Mouse (Mus musculus) midbrain, embryonic 15.5 days (tissue): ENCODE data around the gene Senp7. TPM values are rescaled to one million over a fixed set of nuclear protein-coding genes. Genes with fewer than 3 reads are reported as not detected.

Source experiments
- ATAC-seq: fragments of 200-750 bp; cut with Nextera tagmentation; replicated peaks from 2 replicates; pipeline ENCODE4 v1.8.0; 2017; ENCODE audit warnings: moderate TSS enrichment
- H3K27ac ChIP-seq: fragments of 300-500 bp; sonication (generic); 2 replicates; pipeline ENCODE4 v1.5.1; 2015; ENCODE audit warnings: mild to moderate bottlenecking, inconsistent platforms
- H3K27me3 ChIP-seq: fragments of 300-500 bp; sonication (generic); replicated peaks from 2 replicates; pipeline ENCODE4 v1.6.1; 2015; ENCODE audit warnings: inconsistent platforms
- H3K36me3 ChIP-seq: fragments of 300-500 bp; sonication (generic); replicated peaks from 2 replicates; pipeline ENCODE4 v1.6.1; 2015; ENCODE audit warnings: inconsistent platforms
- H3K4me1 ChIP-seq: fragments of 300-500 bp; sonication (generic); 2 replicates; pipeline ENCODE4 v1.6.1; 2015; ENCODE audit warnings: inconsistent platforms
- H3K4me2 ChIP-seq: fragments of 300-500 bp; sonication (generic); 2 replicates; pipeline ENCODE4 v1.6.1; 2015; ENCODE audit warnings: inconsistent platforms, mild to moderate bottlenecking, moderate library complexity
- H3K4me3 ChIP-seq: fragments of 300-500 bp; sonication (generic); 2 replicates; pipeline ENCODE4 v1.5.1; 2015; ENCODE audit warnings: mild to moderate bottlenecking, inconsistent platforms
- H3K9ac ChIP-seq: fragments of 300-500 bp; sonication (generic); 2 replicates; pipeline ENCODE4 v1.6.1; 2015; ENCODE audit warnings: mild to moderate bottlenecking, inconsistent platforms
- H3K9me3 ChIP-seq: fragments of 300-500 bp; sonication (generic); 2 replicates; pipeline ENCODE4 v1.6.1; 2016; ENCODE audit warnings: inconsistent platforms
- WGBS: fragments of 180-500 bp; shearing (Covaris S2); methylation state at CpG from one replicate; pipeline ENCODE4 v1.1.7; 2015; ENCODE audit warnings: mixed read lengths; 5-methylcytosine and 5-hydroxymethylcytosine counted together
- polyA plus RNA-seq: library from polyadenylated mRNA; unstranded; fragments of >200 nt; fragmentation: Nextera tagmentation; extraction: Ambion mirVana; gene quantifications from 2 replicates; pipeline ENCODE4 v1.2.1, GENCODE M21; 2015

Senp7 gene
- polyA plus RNA-seq, 1 experiment from 2014 or later = 59.3 TPM

DNA sequence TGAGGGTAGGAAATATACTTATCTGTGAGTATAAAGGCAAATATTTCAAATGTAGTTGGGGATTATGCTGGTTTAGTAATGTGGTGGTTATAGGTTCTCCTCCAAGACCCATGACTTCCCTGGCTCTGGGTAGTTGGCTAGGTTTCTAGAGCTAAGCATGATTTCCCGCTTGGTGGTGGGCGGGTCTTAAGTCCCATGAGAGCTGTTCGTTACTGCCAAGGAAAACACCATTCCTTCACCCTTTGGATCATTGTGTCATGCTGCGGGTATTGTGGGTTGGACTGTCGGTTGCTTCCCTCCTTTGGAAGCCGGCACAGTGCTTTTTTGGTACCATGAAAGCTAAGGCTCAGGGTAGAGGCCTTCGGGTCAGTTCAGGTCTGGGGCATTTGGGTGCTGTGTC, 115.3 kb downstream of the Senp7 start:
- WGBS = 89% methylated on average over 7 of the region's 7 CpGs
- no peaks in the 10 kb centered on the region for H3K4me1 ChIP-seq
- H3K9ac ChIP-seq = no peak overlapping the region
- no peaks in the 10 kb centered on the region for H3K9me3 ChIP-seq
- no peak overlapping the region for H3K27ac ChIP-seq
- H3K4me3 ChIP-seq = no peak overlapping the region
- no peak for ATAC-seq
- H3K27me3 ChIP-seq = no peaks in the 10 kb centered on the region
- no peak overlapping the region for H3K4me2 ChIP-seq
- peaks cover 16% of the 10 kb centered on the region for H3K36me3 ChIP-seq

DNA sequence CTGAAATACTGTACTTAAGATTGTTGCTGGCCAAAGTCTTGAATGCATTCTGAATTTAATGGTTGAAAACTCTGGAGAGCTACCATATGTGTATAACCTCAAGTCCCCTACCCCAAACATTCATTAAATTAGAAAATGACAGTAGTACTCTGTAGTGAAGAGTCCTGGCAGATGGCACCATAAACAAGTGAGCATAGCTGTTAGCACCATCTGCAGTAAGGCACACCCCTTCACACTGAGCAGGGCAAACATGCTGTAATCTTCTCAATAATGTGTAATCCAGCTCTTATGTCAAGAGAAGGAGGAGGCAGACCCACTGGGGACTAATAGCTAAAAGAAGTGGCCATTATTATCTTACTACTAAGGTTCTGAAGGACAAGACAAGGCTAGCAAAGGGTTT, 122.1 kb downstream of the Senp7 start:
- H3K4me1 ChIP-seq = no peaks in the 10 kb centered on the region

DNA sequence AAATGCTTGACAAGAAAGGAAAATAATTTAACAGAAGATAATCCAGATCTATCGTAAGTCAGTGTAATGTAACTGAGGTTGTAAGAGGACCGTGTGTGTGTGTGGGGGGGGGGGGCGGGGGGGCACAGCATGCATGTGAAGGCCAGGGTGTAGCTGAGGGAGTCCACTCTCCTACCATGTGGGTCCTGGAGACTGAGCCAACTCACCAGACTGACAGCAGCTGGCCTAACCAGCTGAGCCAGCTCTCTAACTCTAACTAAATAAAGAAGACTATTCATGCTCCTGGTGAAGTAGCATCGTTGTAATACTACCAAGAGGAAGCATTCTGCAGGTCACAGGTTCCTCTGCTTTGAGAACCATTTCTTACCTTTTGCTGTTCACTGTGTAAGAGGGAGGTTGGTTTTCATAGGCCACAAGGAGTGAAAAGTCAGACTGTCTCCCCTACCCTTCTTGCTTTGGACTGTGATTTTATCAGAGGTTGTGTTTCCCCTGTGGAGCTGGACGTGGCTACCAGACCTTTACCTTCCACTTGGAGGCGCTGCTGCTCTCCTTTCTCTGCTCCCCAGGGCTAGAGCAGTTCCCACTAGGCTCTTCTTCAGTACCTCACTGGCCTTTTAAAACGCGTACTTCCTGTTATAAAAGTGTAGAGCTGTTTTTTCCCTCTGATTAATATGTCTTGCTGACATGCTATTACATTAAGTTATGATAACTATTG, 127.9 kb downstream of the Senp7 start:
- Histone ChIP-seq H3K27me3 (no peaks in the 10 kb centered on the region), H3K4me3 (no peak overlapping the region), H3K4me2 (no peak overlapping the region), H3K36me3 (peaks cover 28% of the 10 kb centered on the region), H3K9ac (no peak overlapping the region), H3K4me1 (no peaks in the 10 kb centered on the region), H3K27ac (no peak overlapping the region), H3K9me3 (no peaks in the 10 kb centered on the region)
- 68% methylated on average over 8 of the region's 8 CpGs for WGBS
- ATAC-seq = no peak

More for the DNA sequence above, 122.1 kb downstream of the Senp7 start:
- Histone ChIP-seq H3K36me3 (peaks cover 27% of the 10 kb centered on the region), H3K4me2 (no peak overlapping the region), H3K9ac (no peak overlapping the region), H3K27ac (no peak overlapping the region), H3K4me3 (no peak overlapping the region), H3K9me3 (no peaks in the 10 kb centered on the region), H3K27me3 (no peaks in the 10 kb centered on the region)
- no peak for ATAC-seq

DNA sequence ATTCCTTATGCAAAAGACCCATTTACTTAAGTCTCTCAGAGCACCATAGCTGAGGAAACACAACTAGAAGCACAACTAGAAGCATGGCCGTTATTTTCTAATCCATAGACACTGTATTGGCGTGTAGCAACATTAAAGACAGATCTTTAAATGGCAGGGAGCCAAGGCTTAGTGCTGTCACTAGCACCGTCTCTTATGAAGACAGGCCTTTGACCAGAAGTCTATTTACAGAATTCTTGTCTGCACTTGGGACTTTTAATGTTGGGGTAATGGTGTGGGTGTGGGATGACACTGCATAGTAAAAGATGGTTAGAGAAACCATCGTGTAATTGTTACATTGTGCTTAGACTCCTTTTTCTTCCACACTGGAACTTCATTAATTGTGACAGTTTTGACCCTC, 138.7 kb downstream of the Senp7 start:
- no peak overlapping the region for H3K9ac ChIP-seq
- no peak for ATAC-seq
- peaks cover 41% of the 10 kb centered on the region for H3K36me3 ChIP-seq

DNA sequence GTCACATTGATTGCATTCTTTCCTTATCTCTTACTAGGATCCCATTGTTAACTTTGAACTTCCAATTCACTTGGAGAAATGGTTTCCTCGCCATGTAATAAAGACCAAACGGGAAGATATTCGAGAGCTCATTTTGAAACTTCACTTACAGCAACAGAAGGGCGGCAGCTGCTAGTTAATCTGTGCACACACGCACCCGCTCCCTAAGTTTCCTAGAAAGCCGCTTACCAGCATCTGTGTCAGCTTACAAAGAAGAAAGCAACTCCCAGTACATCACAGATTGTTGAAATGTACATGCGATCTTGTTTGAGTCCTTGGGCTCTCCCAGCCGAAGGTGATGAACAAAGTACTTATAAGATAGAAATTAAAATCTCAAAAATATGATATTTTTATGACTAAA, 140.1 kb downstream of the Senp7 start:
- H3K9me3 ChIP-seq = no peaks in the 10 kb centered on the region
- H3K4me2 ChIP-seq = no peak overlapping the region
- no peak overlapping the region for H3K9ac ChIP-seq
- H3K4me3 ChIP-seq = no peak overlapping the region
- H3K36me3 ChIP-seq = peaks cover 30% of the 10 kb centered on the region
- 88% methylated on average over 9 of the region's 9 CpGs for WGBS
- H3K27me3 ChIP-seq = no peaks in the 10 kb centered on the region
- ATAC-seq = no peak
- no peaks in the 10 kb centered on the region for H3K4me1 ChIP-seq
- H3K27ac ChIP-seq = no peak overlapping the region

More for the DNA sequence above, 138.7 kb downstream of the Senp7 start:
- H3K4me1 ChIP-seq = no peaks in the 10 kb centered on the region
- no peak overlapping the region for H3K27ac ChIP-seq
- WGBS = 85% methylated on average over 4 of the region's 4 CpGs
- no peaks in the 10 kb centered on the region for H3K9me3 ChIP-seq
- H3K27me3 ChIP-seq = no peaks in the 10 kb centered on the region
- no peak overlapping the region for H3K4me2 ChIP-seq
- no peak overlapping the region for H3K4me3 ChIP-seq

DNA sequence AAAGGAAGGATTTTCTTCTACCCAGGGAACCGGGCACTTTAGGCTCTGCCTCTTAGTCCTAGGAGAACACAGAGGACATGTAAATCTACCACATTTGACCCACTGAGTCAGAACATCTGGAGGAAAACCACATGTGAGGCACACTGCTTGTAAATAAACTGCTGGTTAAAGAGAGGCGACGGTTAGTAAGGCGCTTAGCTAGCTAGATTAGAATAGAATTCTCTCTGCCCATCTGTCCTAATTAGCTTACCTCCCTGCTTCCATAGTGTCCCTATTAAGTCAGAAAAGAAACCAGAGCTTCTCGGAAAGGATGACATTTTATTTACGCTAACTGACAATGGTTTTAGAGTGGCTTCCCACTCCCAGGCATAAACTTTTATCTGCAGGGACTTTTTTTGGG, 155.9 kb downstream of the Senp7 start, which contains the start of gene Impg2:
Impg2 (plus strand) TSS at position 263 of the 400 bp plus-strand sequence.
- Histone ChIP-seq H3K4me3 (no peak within 1 kb of the TSS), H3K27ac (no peak within 1 kb of the TSS), H3K9ac (no peak within 1 kb of the TSS), H3K9me3 (no peaks in the 10 kb centered on the region), H3K4me1 (no peaks in the 10 kb centered on the region), H3K4me2 (no peak within 1 kb of the TSS), H3K36me3 (no peaks in the 10 kb centered on the region), H3K27me3 (no peaks in the 10 kb centered on the region)
- ATAC-seq = no peak
- 56% methylated on average over 6 of the region's 6 CpGs for WGBS

DNA sequence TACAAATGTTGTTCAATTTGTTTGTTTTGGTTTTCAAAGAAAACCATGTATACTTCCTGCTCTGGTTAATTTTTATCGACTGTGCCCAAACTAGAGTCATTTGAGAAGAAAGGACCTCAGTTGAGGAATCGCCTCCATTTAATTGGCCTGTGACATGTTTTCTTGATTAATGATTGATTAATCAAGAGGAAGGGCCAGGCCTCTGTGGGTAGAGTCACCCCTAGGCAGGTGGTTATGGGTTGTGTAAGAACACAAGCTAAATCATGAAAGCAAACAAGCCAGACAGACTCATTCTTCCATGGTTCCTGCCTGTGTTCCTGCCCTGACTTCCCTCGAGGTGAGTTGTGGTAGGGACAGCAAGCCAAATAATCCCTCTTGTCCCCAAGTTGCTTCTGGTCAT, 164.6 kb downstream of the Senp7 start:
- Histone ChIP-seq H3K4me3 (no peak overlapping the region), H3K9ac (no peak overlapping the region), H3K4me2 (no peak overlapping the region), H3K36me3 (no peaks in the 10 kb centered on the region), H3K9me3 (no peaks in the 10 kb centered on the region), H3K27me3 (no peaks in the 10 kb centered on the region), H3K27ac (no peak overlapping the region), H3K4me1 (no peaks in the 10 kb centered on the region)
- WGBS = 89% methylated on average over 3 of the region's 3 CpGs
- no peak for ATAC-seq

DNA sequence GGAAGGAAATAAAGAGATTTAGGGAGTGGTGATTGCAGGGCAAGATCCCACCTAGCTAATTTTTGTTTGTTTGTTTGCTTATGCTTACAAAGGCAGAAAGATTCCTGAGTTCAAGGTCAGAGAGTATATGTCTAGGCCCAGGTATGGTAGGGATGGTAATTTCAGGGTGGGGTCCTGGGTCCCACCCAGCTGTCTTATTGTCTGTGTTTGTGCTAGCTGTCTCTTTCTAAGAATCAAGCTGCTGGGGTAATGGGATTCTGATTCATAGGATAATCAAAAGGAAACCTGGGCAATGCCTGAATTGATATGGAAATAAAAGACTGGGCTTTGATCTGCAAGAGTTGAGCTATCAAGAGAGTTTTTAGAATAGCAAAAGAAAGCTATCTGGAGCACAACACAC, 179.5 kb downstream of the Senp7 start:
- Histone ChIP-seq H3K9ac (no peak overlapping the region), H3K27ac (no peak overlapping the region), H3K4me3 (no peak overlapping the region), H3K36me3 (0 out of 2 replicates have a peak, but pooled peaks cover 3% of the 10 kb centered on the region), H3K4me1 (no peaks in the 10 kb centered on the region), H3K27me3 (no peaks in the 10 kb centered on the region), H3K9me3 (no peaks in the 10 kb centered on the region), H3K4me2 (no peak overlapping the region)
- ATAC-seq = no peak

DNA sequence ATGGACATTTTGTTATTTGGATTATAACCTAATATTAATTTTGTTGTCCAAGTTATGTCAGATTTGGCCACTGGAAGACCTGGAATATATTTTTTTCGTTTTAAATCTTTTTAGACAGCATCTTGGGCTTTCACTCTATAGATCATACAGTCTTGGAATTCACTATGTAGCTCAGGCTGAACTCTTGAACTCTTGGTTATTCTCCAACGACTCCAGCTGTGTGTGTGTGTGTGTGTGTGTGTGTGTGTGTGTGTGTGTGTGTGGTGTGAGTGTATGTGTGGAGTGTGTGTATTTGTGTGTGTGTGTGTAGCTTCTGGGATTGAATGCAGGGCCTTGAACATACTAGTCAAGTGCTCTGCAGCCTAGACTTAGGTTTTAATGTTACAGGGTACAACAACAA, 181.3 kb downstream of the Senp7 start:
- 0 out of 2 replicates have a peak, but pooled peaks cover 3% of the 10 kb centered on the region for H3K36me3 ChIP-seq
- no peaks in the 10 kb centered on the region for H3K27me3 ChIP-seq
- 74% methylated on average over 2 of the region's 2 CpGs for WGBS

DNA sequence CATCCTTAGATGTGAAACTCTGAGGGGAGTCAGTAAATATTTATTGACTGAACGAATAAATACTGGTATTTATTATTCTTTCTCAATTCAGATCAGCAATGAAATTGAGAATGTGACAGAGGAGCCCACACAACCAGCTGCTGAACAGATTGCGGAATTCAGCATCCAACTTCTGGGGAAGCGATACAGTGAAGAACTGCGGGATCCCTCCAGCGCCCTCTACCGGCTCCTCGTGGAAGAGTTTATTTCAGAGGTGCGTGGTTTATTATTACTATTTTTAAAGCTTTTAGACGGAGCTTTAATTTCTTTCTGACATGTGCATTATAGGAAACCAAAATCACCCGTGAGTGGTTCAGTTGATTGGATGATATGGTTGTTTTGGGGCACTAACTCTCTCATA, 183.2 kb downstream of the Senp7 start:
- Histone ChIP-seq H3K4me1 (no peaks in the 10 kb centered on the region), H3K4me3 (no peak overlapping the region), H3K27me3 (no peaks in the 10 kb centered on the region), H3K27ac (no peak overlapping the region), H3K36me3 (no peaks in the 10 kb centered on the region), H3K9ac (no peak overlapping the region), H3K4me2 (no peak overlapping the region), H3K9me3 (no peaks in the 10 kb centered on the region)
- no peak for ATAC-seq
- WGBS = 63% methylated on average over 10 of the region's 10 CpGs

More for the DNA sequence above, 181.3 kb downstream of the Senp7 start:
- no peaks in the 10 kb centered on the region for H3K4me1 ChIP-seq
- H3K4me2 ChIP-seq = no peak overlapping the region
- no peak for ATAC-seq
- no peak overlapping the region for H3K9ac ChIP-seq
- H3K27ac ChIP-seq = no peak overlapping the region
- no peaks in the 10 kb centered on the region for H3K9me3 ChIP-seq
- no peak overlapping the region for H3K4me3 ChIP-seq

DNA sequence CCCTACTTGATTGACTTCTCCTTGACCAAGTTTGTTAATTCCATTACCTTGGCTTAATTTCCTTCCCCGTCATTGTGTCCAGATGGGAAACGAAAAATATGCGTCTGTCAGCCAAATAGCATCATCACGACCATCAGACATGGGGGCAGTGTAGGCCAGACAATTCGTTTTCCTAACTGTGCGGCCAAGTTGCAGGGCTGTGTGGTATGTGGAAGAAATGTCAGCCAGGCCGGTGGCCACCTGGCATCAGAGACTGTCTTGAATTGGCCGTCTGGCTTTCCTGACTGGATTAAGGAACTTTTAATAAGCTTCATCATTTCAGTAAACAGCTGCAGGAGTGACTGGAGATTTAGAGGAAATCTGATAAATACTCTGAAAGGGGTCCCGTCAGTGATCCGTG, 184.6 kb downstream of the Senp7 start:
- Histone ChIP-seq H3K36me3 (no peaks in the 10 kb centered on the region), H3K4me1 (no peaks in the 10 kb centered on the region), H3K27me3 (no peaks in the 10 kb centered on the region), H3K4me3 (no peak overlapping the region), H3K9me3 (no peaks in the 10 kb centered on the region), H3K4me2 (no peak overlapping the region), H3K27ac (no peak overlapping the region), H3K9ac (no peak overlapping the region)
- ATAC-seq = no peak
- 89% methylated on average over 10 of the region's 10 CpGs for WGBS
